Mouse (Mus musculus) liver, adult 2 months (tissue): ENCODE data around the gene Mcts1. TPM values are rescaled to one million over a fixed set of nuclear protein-coding genes. Genes with fewer than 3 reads are reported as not detected.

Experiments used
- DNase-seq: peaks from one replicate; pipeline ENCODE4 v3.0.0-alpha.2; 2011; ENCODE audit warnings: low read depth, low spot score; ENCODE audit errors: extremely low read depth
- H3K27ac ChIP-seq: fragments of 200-500 bp; replicated peaks from 2 replicates; pipeline ENCODE4 v1.5.1; 2012; ENCODE audit warnings: low read depth, mild to moderate bottlenecking, control low read depth, inconsistent platforms, low read length; ENCODE audit not compliant: insufficient read depth
- H3K27me3 ChIP-seq: fragments of 200-500 bp; 2 replicates; pipeline ENCODE4 v1.6.1; 2012; ENCODE audit warnings: mild to moderate bottlenecking, moderate library complexity, low read length, inconsistent platforms; ENCODE audit not compliant: control insufficient read depth, insufficient read depth
- H3K36me3 ChIP-seq: fragments of 200-500 bp; 2 replicates; pipeline ENCODE4 v1.6.1; 2012; ENCODE audit warnings: low read length, inconsistent platforms; ENCODE audit not compliant: control insufficient read depth, insufficient read depth
- H3K4me1 ChIP-seq: fragments of 200-500 bp; 2 replicates; pipeline ENCODE4 v1.6.1; 2011; ENCODE audit warnings: low read length; ENCODE audit not compliant: control insufficient read depth, insufficient read depth
- H3K4me3 ChIP-seq: fragments of 200-500 bp; 2 replicates; pipeline ENCODE4 v1.5.1; 2011; ENCODE audit warnings: low read depth, mild to moderate bottlenecking, control low read depth, low read length, moderate library complexity; ENCODE audit not compliant: insufficient read depth
- H3K79me2 ChIP-seq: fragments of 200-500 bp; 2 replicates; pipeline ENCODE4 v1.6.1; 2012; ENCODE audit warnings: inconsistent platforms, mild to moderate bottlenecking, low read length, moderate library complexity; ENCODE audit not compliant: control insufficient read depth, insufficient read depth
- H3K9ac ChIP-seq: fragments of 200-500 bp; 2 replicates; pipeline ENCODE4 v1.6.1; 2012; ENCODE audit warnings: low read depth, mild to moderate bottlenecking, control low read depth, inconsistent platforms, low read length
- CTCF ChIP-seq: fragments of 200-500 bp; IDR thresholded peaks from 2 replicates; pipeline ENCODE4 v1.5.1; 2011; ENCODE audit warnings: low read depth, low read length, control low read depth
- POLR2A ChIP-seq: fragments of 200-500 bp; IDR thresholded peaks from 2 replicates; pipeline ENCODE4 v1.6.1; 2011; ENCODE audit warnings: low read length, control low read depth; ENCODE audit not compliant: insufficient read depth; ENCODE audit errors: extremely low read depth
- whole genome bisulfite sequencing: fragments of 180-500 bp; shearing (Covaris S2); methylation state at CpG from one replicate; pipeline ENCODE4 v1.1.7; 2018; 5-methylcytosine and 5-hydroxymethylcytosine counted together
- polyA plus RNA-seq: library from polyadenylated mRNA; depleted of rRNA; stranded (reverse); fragments of >200 nt; gene quantifications from 2 replicates; pipeline ENCODE4 v1.2.3, GENCODE M21; 2012; rRNA removed
- total RNA-seq: library from RNA; depleted of rRNA; stranded (reverse); fragments of >200 nt; gene quantifications from 2 replicates; pipeline ENCODE4 v1.2.3, GENCODE M21; 2014; rRNA removed

Gene Mcts1
- total RNA-seq = 31.5 and 37.3 TPM in 2 replicates
- polyA plus RNA-seq = 8.2 and 10.5 TPM in 2 replicates

DNA sequence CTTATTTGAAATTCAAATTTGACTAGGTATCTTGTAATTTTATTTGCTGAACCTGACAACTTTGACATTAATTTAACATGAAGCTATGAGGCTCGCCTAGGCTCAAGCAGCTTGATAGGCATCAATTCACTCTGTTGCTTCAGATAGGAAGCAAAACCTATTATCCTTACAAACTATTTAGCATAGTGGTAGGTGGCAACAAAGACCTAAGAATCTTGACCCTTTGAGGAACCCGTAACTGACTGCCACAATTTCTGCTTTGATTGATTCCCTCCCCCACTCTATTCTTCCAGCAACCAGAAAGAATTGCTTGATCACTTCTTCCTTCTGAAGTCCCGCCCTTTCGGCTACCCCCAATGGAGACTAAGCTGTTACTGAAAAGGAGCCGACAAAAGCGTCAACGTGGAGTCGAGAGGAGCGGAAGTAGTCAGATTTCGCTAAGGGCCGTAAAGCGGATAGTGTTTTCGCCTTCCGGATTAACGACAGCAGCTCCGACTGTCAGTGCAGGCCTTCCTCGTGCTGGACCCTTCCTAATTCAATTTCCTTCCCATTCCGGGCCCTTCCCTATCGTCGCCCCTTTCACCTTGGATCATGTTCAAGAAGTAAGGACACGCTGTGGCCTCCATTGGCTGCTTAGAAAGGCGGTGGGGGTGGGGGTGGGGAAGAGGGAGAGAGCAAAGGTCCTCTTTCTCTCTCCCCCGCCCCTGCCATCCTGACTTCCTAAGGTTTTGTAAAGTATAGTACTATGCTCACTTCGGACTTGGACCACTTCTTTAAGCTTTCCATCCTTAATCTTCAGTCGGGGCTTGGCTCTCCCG lies at the start of gene Mcts1:
Gene Mcts1 (plus strand): TSS at position 402 of the 818 bp plus-strand sequence.
- peak; percentile 88 for DNase-seq
- no peaks in the 10 kb centered on the region for H3K79me2 ChIP-seq
- H3K4me1 ChIP-seq = no peaks in the 10 kb centered on the region
- peak within 1 kb of the TSS; percentile 80 for H3K9ac ChIP-seq
- H3K4me3 ChIP-seq = peak within 1 kb of the TSS; percentile 69
- no peaks in the 10 kb centered on the region for H3K27me3 ChIP-seq
- H3K36me3 ChIP-seq = no peaks in the 10 kb centered on the region; the same call in 1 of the 2 replicates
- WGBS = under 1% methylated on average over 26 of the region's 26 CpGs
- H3K27ac ChIP-seq = peak within 1 kb of the TSS; percentile 70
- TF ChIP-seq POLR2A = no peak
- no peak for TF ChIP-seq CTCF

DNA sequence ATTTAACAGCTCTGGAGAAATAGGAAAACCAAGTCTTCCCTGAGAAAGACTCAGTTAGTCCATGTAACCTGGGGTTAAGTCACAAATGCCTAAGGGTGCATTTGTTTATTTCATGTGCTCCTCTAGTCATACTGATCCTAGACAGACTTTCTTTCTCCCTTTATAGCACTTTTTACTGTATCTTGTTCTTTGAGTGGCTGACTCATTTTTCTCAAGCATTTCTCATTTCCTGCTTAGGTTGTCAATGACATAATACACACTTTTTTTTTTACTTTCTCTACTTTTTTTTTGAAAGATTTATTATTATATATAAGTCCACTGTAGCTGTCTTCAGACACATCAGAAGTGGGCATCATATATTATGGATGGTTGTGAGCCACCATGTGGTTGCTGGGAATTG lies 47.1 kb upstream of the Mcts1 start:
- Histone ChIP-seq H3K4me3 (no peak overlapping the region), H3K27me3 (no peaks in the 10 kb centered on the region), H3K9ac (no peak overlapping the region), H3K79me2 (no peaks in the 10 kb centered on the region), H3K36me3 (peaks cover 8% of the 10 kb centered on the region; the same call in 1 of the 2 replicates), H3K27ac (no peak overlapping the region), H3K4me1 (no peaks in the 10 kb centered on the region)
- TF ChIP-seq POLR2A (no peak), CTCF (no peak)
- no peak for DNase-seq

DNA sequence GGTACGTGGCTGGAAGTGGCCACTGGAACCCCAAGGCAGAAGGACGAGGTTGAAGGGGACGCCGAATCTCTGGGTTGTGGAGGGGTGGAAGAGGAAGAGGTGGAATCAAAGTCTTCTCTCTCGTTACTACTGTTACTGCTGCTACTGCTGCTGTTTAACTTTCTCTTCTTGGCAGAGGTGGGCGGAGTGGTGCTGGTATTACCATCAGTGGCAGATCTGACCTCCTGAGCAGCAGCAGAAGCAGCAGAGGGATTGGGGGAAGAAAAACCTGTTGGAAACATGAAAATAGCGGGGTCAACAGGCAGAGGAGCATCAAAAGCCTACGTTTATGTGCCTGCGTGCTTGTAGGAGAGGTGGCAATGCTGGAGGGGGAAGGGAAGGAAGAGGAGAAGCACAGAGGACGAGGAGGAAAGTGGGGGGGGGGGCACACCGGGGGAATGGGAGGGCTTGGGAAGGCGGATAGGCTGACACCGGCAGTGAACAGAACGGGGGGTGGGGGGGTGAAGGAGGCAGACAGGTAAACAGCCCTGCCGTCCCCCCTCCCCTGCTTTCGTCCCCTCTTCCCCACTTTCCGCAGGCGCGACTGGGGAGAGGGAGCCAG lies 36.3 kb upstream of the Mcts1 start:
- Histone ChIP-seq H3K27me3 (no peaks in the 10 kb centered on the region), H3K9ac (peak overlapping the region; percentile 80), H3K4me3 (peak overlapping the region; percentile 100), H3K4me1 (no peaks in the 10 kb centered on the region; the same call in 1 of the 2 replicates), H3K27ac (peak overlapping the region; percentile 78), H3K36me3 (no peaks in the 10 kb centered on the region; the same call in 1 of the 2 replicates), H3K79me2 (no peaks in the 10 kb centered on the region; the same call in 1 of the 2 replicates)
- 0% methylated on average over 9 of the region's 19 CpGs for WGBS
- peak; percentile 29 for DNase-seq
- TF ChIP-seq CTCF (no peak), POLR2A (no peak)

DNA sequence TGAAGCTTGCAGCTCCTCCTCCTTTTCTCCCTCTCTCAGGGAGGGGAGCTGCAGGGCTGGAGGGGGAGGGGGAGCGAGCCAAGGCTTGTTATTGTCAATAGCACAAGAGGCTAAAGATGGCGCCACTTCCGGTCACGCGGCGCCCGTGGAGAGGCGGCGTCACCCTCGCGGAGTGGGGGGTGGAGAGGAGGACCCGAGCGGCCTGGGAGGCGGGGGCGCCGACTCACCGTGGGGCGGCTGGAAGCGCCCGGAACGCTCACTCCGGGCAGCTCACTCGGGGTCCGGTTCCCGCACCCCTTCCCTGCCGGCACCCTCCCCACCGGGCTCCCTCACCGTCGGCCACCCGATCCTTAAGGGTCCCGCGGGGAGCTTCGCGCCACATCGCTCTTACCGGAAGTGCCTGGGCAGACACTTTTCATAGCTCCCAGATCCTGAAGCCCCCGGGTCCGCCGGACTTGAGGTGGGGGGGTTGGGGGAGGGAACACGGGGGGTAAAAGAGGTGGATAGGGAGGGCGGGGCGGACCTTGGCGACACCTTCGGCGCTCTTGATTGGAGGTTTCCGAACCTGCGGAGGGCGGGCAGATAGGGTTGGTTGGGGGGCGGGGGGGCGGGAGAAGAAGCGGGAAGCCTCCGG lies 35.7 kb upstream of the Mcts1 start:
- H3K27me3 ChIP-seq = no peaks in the 10 kb centered on the region
- peak; percentile 78 for DNase-seq
- TF ChIP-seq POLR2A (0 out of 2 replicates have a peak, but pooled peaks have one; percentile 6), CTCF (no peak)
- peak overlapping the region; percentile 100 for H3K4me3 ChIP-seq
- H3K36me3 ChIP-seq = no peaks in the 10 kb centered on the region; the same call in 1 of the 2 replicates
- H3K4me1 ChIP-seq = no peaks in the 10 kb centered on the region; the same call in 1 of the 2 replicates
- peak overlapping the region; percentile 100 for H3K27ac ChIP-seq
- H3K9ac ChIP-seq = peak overlapping the region; percentile 99
- H3K79me2 ChIP-seq = no peaks in the 10 kb centered on the region; the same call in 1 of the 2 replicates
- under 1% methylated on average over 33 of the region's 52 CpGs for WGBS

DNA sequence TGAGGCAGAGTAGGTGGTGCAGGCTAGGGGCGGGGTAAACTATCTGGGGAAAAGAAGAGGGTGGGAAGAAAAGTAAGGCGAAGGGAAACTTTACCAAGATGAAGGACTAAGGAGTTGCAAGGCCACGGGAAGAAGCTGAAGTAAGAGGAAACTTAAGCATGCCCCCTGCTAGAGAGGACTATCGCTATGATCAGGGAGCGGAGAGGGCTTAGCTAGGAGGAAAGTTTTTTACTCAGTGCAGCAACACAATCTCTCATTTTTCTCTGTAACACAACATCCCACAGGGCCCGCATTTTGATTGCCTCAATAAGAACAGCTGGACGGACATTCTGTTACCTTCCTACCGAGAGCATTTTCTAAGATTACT lies 35.2 kb upstream of the Mcts1 start:
- 0% methylated on average over 8 of the region's 8 CpGs for WGBS
- H3K9ac ChIP-seq = peak overlapping the region; percentile 89
- no peaks in the 10 kb centered on the region for H3K27me3 ChIP-seq
- TF ChIP-seq POLR2A (no peak), CTCF (no peak)
- peak overlapping the region; percentile 100 for H3K4me3 ChIP-seq
- DNase-seq = peak; percentile 59
- no peaks in the 10 kb centered on the region; the same call in 1 of the 2 replicates for H3K36me3 ChIP-seq
- H3K27ac ChIP-seq = peak overlapping the region; percentile 95
- H3K79me2 ChIP-seq = no peaks in the 10 kb centered on the region; the same call in 1 of the 2 replicates
- H3K4me1 ChIP-seq = no peaks in the 10 kb centered on the region; the same call in 1 of the 2 replicates
